Mouse (Mus musculus): ENCODE measurements around the gene Olfr485.
"Not testable (repeated sequence)": the region's sequence is repeated elsewhere in the genome, so short reads cannot be mapped to it uniquely, and the experiment has no call there.

Olfr485 gene

GRCm38 (mm10) chr7:108159771-108160170 is at the start of gene Olfr485:
Olfr485 (minus strand) TSS chr7:108159871.
- no peak for DNase-seq (ENCODE audit: low spot score)

GRCm38 (mm10) chr7:108196938-108197337 is 37.3 kb upstream of the Olfr485 start:
- no peak for DNase-seq (ENCODE audit: low spot score)

- not testable (repeated sequence) for DNase-seq (ENCODE audit: low spot score)
Measured at GRCm38 (mm10) chr7:108196337-108196736, 36.7 kb upstream of the Olfr485 start.

GRCm38 (mm10) chr7:108192714-108193113 is 33.0 kb upstream of the Olfr485 start:
- DNase-seq (ENCODE audit: low spot score): not testable (repeated sequence)

- DNase-seq (ENCODE audit: low spot score): not testable (repeated sequence)
Measured at GRCm38 (mm10) chr7:108191196-108191595, 31.5 kb upstream of the Olfr485 start.

- DNase-seq (ENCODE audit: low spot score): not testable (repeated sequence)
Measured at GRCm38 (mm10) chr7:108185237-108185636, 25.6 kb upstream of the Olfr485 start.

- DNase-seq (ENCODE audit: low spot score): not testable (repeated sequence)
Measured at GRCm38 (mm10) chr7:108184401-108184800, 24.7 kb upstream of the Olfr485 start.

GRCm38 (mm10) chr7:108172642-108173041 is 13.0 kb upstream of the Olfr485 start, which contains the start of gene Olfr486:
Olfr486 (minus strand) TSS chr7:108172742.
- not testable (repeated sequence) for DNase-seq (ENCODE audit: low spot score)

- no peak for DNase-seq (ENCODE audit: low spot score)
Measured at GRCm38 (mm10) chr7:108127349-108127748, 32.3 kb downstream of the Olfr485 start, which contains the start of gene Olfr484. Olfr484 (minus strand) TSS chr7:108127449.

GRCm38 (mm10) chr7:108121416-108121815 is 38.3 kb downstream of the Olfr485 start:
- DNase-seq (ENCODE audit: low spot score): no peak

GRCm38 (mm10) chr7:108120681-108121080 is 39.0 kb downstream of the Olfr485 start:
- no peak for DNase-seq (ENCODE audit: low spot score)
